15 mouse cellular contexts compared by ENCODE assay signal in genomic region chr15:67954216-67954615, GRCm38 (mm10).
"Had no signal": no experiment of that assay in that cellular context is flagged by ENCODE, and none has a peak within 500 bp of the region (broad histone marks: within the 10 kb centered on the region; RNA-seq: fewer than 3 reads in every experiment).

No protein-coding gene starts in this region.

- H3K36me3 ChIP-seq: neural tube, embryonic 13.5 days; neural tube, embryonic 15.5 days; stomach, embryonic 15.5 days had no signal

- H3K4me1 ChIP-seq: neural tube, embryonic 13.5 days; neural tube, embryonic 15.5 days; stomach, embryonic 15.5 days had no signal

- H3K27me3 ChIP-seq: neural tube, embryonic 13.5 days; neural tube, embryonic 15.5 days; stomach, embryonic 15.5 days had no signal

- H3K4me3 ChIP-seq: neural tube, embryonic 13.5 days; neural tube, embryonic 15.5 days; stomach, embryonic 15.5 days had no signal

- H3K27ac ChIP-seq: neural tube, embryonic 13.5 days; neural tube, embryonic 15.5 days; stomach, embryonic 15.5 days; stomach, postnatal 0 days had no signal

- H3K4me2 ChIP-seq: neural tube, embryonic 13.5 days; neural tube, embryonic 15.5 days; stomach, embryonic 15.5 days had no signal

- DNase-seq: right cerebral cortex, adult 18-20 months; right cerebral cortex, postnatal 14 days; right cerebral cortex, postnatal 25 days; right cerebral cortex, postnatal 4 days; spleen, adult 18-20 months; thymus, adult 18-20 months; thymus, adult 2 months; thymus, postnatal 14 days; thymus, postnatal 25 days; thymus, postnatal 36 days; thymus, postnatal 4 days had no signal

- H3K9me3 ChIP-seq: neural tube, embryonic 13.5 days; neural tube, embryonic 15.5 days; stomach, embryonic 15.5 days had no signal

- H3K9ac ChIP-seq: neural tube, embryonic 13.5 days; neural tube, embryonic 15.5 days; stomach, embryonic 15.5 days had no signal
